Mouse (Mus musculus): ENCODE results near the gene Zfp446. TPM values are rescaled to one million over a fixed set of nuclear protein-coding genes. Genes with fewer than 3 reads are reported as not detected.

Gene Zfp446
- polyA plus RNA-seq, 1 experiment from 2014 or later: 7.2 TPM

DNA sequence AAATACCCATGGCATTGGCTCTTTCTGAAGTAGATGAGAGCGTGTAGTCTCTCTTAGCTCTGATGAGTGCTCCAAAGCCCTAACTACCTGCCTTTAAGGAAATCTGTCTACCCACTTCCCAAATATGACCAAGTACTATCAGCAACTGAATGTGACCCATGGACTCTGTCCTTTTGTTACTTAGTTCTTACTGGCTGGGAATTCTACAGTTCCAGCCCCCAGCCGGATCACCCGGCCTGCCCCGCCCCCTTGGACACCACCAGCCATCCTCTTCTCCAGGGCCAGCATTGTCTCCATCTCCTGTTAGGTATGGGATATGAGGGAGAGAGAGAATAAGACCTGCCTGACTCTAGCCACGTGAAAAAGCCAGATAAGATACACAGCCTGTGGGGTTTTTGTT, 20.4 kb downstream of the Zfp446 start, which contains the start of gene Slc27a5:
Gene Slc27a5, minus strand, starts transcription at position 140 of the 400 bp plus-strand sequence.
- Histone ChIP-seq H3K9ac (ENCODE audit: low read length) (no peak within 1 kb of the TSS), H3K27me3 (ENCODE audit: control insufficient read depth, insufficient read depth, low read length) (no peaks in the 10 kb centered on the region), H3K27ac (ENCODE audit: low read length) (no peak within 1 kb of the TSS), H3K36me3 (ENCODE audit: control insufficient read depth, insufficient read depth, low read length) (no peaks in the 10 kb centered on the region), H3K9me3 (replicated peaks; ENCODE audit: control insufficient read depth, low read length) (no peaks in the 10 kb centered on the region), H3K4me3 (replicated peaks; ENCODE audit: low read length) (no peak within 1 kb of the TSS), H3K4me2 (ENCODE audit: low read depth, low read length) (no peak within 1 kb of the TSS), H3K4me1 (ENCODE audit: control insufficient read depth, insufficient read depth, low read length) (no peaks in the 10 kb centered on the region)
- 77% methylated on average over 5 of the region's 5 CpGs for WGBS
- ATAC-seq (ENCODE audit: insufficient read depth, low FRiP score): no peak

DNA sequence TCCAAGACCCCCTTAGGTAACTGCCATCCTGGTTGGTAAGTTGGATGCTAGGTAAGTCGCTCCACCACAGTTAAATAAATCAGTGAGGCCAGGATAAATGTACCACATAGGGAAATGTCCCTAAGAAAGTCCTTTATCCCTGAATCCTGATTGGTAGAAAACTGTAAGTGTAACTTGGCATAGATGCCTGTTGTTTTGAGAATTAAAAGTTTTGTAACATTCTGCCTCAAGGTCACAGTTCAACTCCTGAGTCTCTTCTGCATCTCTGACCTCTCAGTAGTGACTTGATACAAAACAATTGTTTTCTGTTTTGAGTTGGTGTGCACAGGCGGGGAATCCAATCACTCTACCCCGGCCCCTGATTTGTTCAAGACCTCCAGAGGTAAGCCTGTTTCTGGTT, 21.2 kb downstream of the Zfp446 start, which contains the start of gene Trim28:
Gene Trim28, plus strand, starts transcription at position 264 of the 400 bp plus-strand sequence.
- no peaks in the 10 kb centered on the region for H3K36me3 ChIP-seq (ENCODE audit: control insufficient read depth, insufficient read depth, low read length)
- H3K27me3 ChIP-seq (ENCODE audit: control insufficient read depth, insufficient read depth, low read length): no peaks in the 10 kb centered on the region
- no peak for ATAC-seq (ENCODE audit: insufficient read depth, low FRiP score)
- no peak within 1 kb of the TSS for H3K9ac ChIP-seq (ENCODE audit: low read length)
- no peak within 1 kb of the TSS for H3K4me3 ChIP-seq (replicated peaks; ENCODE audit: low read length)
- H3K4me1 ChIP-seq (ENCODE audit: control insufficient read depth, insufficient read depth, low read length): no peaks in the 10 kb centered on the region
- no peak within 1 kb of the TSS for H3K27ac ChIP-seq (ENCODE audit: low read length)
- no peak within 1 kb of the TSS for H3K4me2 ChIP-seq (ENCODE audit: low read depth, low read length)
- no peaks in the 10 kb centered on the region for H3K9me3 ChIP-seq (replicated peaks; ENCODE audit: control insufficient read depth, low read length)
- 74% methylated on average over 3 of the region's 3 CpGs for WGBS

DNA sequence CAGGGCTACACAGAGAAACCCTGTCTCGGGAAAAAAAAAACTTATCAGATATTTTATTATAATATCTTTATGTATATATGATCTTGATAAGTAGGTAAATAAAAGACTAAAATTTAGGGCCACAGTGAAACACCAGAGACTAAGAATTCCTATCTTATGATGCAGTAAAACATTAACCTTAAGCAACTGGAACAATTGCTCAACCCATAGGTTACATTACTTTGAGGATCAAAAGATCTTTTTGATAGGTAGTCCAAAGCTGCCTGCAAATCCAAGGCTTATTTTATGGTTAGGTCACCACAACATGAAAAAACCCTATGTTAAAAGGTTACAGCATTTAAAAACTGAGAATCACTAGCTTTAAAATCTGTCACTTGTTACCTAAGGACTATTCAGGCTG, 23.9 kb downstream of the Zfp446 start:
- H3K27ac ChIP-seq (ENCODE audit: low read length): no peak overlapping the region
- H3K4me3 ChIP-seq (replicated peaks; ENCODE audit: low read length): no peak overlapping the region
- WGBS: 53% methylated on average over 1 of the region's 1 CpGs
- H3K36me3 ChIP-seq (ENCODE audit: control insufficient read depth, insufficient read depth, low read length): 0 out of 2 replicates have a peak, but pooled peaks cover under 1% of the 10 kb centered on the region
- ATAC-seq (ENCODE audit: insufficient read depth, low FRiP score): no peak
- no peaks in the 10 kb centered on the region for H3K4me1 ChIP-seq (ENCODE audit: control insufficient read depth, insufficient read depth, low read length)
- H3K27me3 ChIP-seq (ENCODE audit: control insufficient read depth, insufficient read depth, low read length): no peaks in the 10 kb centered on the region
- H3K4me2 ChIP-seq (ENCODE audit: low read depth, low read length): no peak overlapping the region
- H3K9me3 ChIP-seq (replicated peaks; ENCODE audit: control insufficient read depth, low read length): no peaks in the 10 kb centered on the region
- no peak overlapping the region for H3K9ac ChIP-seq (ENCODE audit: low read length)

DNA sequence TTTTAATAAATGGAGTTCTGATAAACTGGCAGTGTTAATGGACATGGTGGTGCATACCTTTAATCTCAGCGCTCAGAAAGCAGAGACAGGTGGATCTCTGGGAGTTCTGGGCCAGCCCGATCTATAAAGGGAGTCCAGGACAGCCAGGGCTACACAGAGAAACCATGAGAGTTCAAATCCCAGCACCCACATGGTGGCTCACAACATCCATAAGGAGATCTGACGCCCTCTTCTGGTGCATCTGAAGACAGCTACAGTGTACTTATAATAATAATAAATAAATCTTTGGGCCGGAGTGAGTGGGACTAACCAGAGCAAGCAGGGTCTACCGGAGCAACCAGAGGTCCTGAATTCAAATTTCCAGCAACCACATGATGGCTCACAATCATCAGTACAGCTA, 25.7 kb downstream of the Zfp446 start:
- no peak overlapping the region for H3K4me2 ChIP-seq (ENCODE audit: low read depth, low read length)
- no peak overlapping the region for H3K4me3 ChIP-seq (replicated peaks; ENCODE audit: low read length)
- H3K27me3 ChIP-seq (ENCODE audit: control insufficient read depth, insufficient read depth, low read length): no peaks in the 10 kb centered on the region
- 0 out of 2 replicates have a peak, but pooled peaks cover 12% of the 10 kb centered on the region for H3K36me3 ChIP-seq (ENCODE audit: control insufficient read depth, insufficient read depth, low read length)
- no peak overlapping the region for H3K9ac ChIP-seq (ENCODE audit: low read length)
- no peak overlapping the region for H3K27ac ChIP-seq (ENCODE audit: low read length)
- ATAC-seq (ENCODE audit: insufficient read depth, low FRiP score): no peak
- no peaks in the 10 kb centered on the region for H3K4me1 ChIP-seq (ENCODE audit: control insufficient read depth, insufficient read depth, low read length)
- no peaks in the 10 kb centered on the region for H3K9me3 ChIP-seq (replicated peaks; ENCODE audit: control insufficient read depth, low read length)
- WGBS: 75% methylated on average over 5 of the region's 5 CpGs

DNA sequence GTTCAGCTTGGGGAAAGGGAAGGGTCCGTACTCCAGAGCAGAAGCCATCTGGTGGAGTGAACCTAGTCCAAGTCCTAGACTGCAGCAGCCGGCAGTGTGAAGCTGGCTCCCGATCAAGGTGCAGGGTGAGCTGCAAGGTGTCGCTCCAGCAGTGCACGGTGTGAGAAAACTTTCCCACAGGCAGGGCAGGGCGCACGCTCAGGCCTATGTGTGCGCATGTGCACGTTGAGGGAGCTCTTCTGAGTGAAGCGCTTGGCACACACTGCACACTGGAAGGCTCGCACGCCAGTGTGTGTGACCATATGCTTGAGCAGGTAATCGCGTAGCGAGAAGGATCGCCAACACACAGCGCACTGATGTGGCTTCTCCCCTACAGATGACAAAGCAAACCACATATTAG, 28.4 kb downstream of the Zfp446 start:
- no peak overlapping the region for H3K27ac ChIP-seq (ENCODE audit: low read length)
- H3K4me3 ChIP-seq (replicated peaks; ENCODE audit: low read length): no peak overlapping the region
- peaks cover 11% of the 10 kb centered on the region for H3K4me1 ChIP-seq (ENCODE audit: control insufficient read depth, insufficient read depth, low read length)
- H3K9me3 ChIP-seq (replicated peaks; ENCODE audit: control insufficient read depth, low read length): no peaks in the 10 kb centered on the region
- no peak overlapping the region for H3K9ac ChIP-seq (ENCODE audit: low read length)
- ATAC-seq (ENCODE audit: insufficient read depth, low FRiP score): no peak
- 86% methylated on average over 17 of the region's 17 CpGs for WGBS
- no peaks in the 10 kb centered on the region for H3K27me3 ChIP-seq (ENCODE audit: control insufficient read depth, insufficient read depth, low read length)
- 0 out of 2 replicates have a peak, but pooled peaks cover 12% of the 10 kb centered on the region for H3K36me3 ChIP-seq (ENCODE audit: control insufficient read depth, insufficient read depth, low read length)
- H3K4me2 ChIP-seq (ENCODE audit: low read depth, low read length): no peak overlapping the region

DNA sequence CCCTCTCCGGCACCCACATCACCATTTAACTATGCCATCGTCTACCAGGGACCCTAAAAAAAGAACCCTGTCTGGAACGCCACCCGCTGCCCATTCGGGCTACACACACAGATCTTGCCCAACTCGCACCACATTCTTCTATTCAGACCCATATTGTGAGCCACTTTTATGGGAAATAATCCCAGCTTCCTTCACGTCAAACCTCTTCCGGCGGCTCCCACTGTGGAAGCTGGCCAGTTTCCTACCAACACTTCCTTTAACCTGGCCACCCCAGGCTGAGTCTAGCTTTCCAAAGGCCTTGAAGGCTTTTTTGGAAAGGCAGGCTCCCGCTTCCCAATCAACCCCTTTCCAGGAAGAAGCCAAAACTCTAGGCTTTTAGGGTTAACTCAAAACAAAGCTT, 28.9 kb downstream of the Zfp446 start:
- H3K36me3 ChIP-seq (ENCODE audit: control insufficient read depth, insufficient read depth, low read length): 0 out of 2 replicates have a peak, but pooled peaks cover 12% of the 10 kb centered on the region
- H3K4me1 ChIP-seq (ENCODE audit: control insufficient read depth, insufficient read depth, low read length): peaks cover 11% of the 10 kb centered on the region
- no peaks in the 10 kb centered on the region for H3K9me3 ChIP-seq (replicated peaks; ENCODE audit: control insufficient read depth, low read length)
- no peak overlapping the region for H3K4me2 ChIP-seq (ENCODE audit: low read depth, low read length)
- H3K9ac ChIP-seq (ENCODE audit: low read length): no peak overlapping the region
- ATAC-seq (ENCODE audit: insufficient read depth, low FRiP score): no peak
- H3K27me3 ChIP-seq (ENCODE audit: control insufficient read depth, insufficient read depth, low read length): no peaks in the 10 kb centered on the region
- H3K27ac ChIP-seq (ENCODE audit: low read length): no peak overlapping the region
- no peak overlapping the region for H3K4me3 ChIP-seq (replicated peaks; ENCODE audit: low read length)
- 90% methylated on average over 10 of the region's 10 CpGs for WGBS

DNA sequence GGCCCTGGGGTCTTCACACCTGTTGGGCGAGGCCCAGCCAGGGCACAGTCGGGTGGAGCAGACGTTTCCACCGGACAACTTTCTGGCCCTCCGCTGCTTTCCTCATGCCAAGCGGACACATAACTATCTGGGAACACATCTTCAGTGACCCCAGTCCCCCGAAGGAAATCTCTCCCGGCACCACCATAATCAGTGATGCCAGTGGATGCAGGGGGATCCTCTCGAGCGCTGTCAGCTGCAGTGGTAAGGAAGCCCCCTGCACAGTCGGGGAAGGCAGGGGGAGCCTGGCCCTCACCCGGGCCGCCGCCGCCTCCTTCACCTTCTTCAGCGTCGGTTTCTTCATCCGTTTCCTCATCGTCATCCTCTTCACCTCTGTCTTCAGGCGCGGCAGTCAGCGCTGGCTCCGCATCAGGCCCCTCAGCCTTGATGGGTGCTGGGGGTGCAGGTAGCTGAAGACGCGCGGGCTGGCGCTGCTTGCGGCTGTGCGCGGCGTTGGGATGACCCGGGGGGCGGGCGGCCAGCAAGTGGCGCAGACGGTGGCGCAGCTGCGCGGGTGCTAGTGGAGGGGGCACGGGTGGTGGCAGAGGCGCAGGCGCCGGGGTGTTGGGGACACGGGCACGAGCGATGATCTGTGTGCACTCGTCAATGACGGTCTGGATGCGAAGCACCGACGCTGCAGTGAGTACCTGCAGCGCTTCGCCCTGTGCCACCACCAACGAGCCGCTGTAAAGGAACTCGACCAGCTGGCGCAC, 29.9 kb downstream of the Zfp446 start:
- peak overlapping the region; percentile 46; the same call in 1 of the 2 replicates for H3K9ac ChIP-seq (ENCODE audit: low read length)
- no peak overlapping the region for H3K27ac ChIP-seq (ENCODE audit: low read length)
- H3K4me3 ChIP-seq (replicated peaks; ENCODE audit: low read length): no peak overlapping the region
- 0 out of 2 replicates have a peak, but pooled peaks cover 12% of the 10 kb centered on the region for H3K36me3 ChIP-seq (ENCODE audit: control insufficient read depth, insufficient read depth, low read length)
- H3K9me3 ChIP-seq (replicated peaks; ENCODE audit: control insufficient read depth, low read length): no peaks in the 10 kb centered on the region
- H3K27me3 ChIP-seq (ENCODE audit: control insufficient read depth, insufficient read depth, low read length): no peaks in the 10 kb centered on the region
- 57% methylated on average over 57 of the region's 57 CpGs for whole genome bisulfite sequencing
- no peak overlapping the region for H3K4me2 ChIP-seq (ENCODE audit: low read depth, low read length)
- H3K4me1 ChIP-seq (ENCODE audit: control insufficient read depth, insufficient read depth, low read length): peaks cover 11% of the 10 kb centered on the region
- no peak for ATAC-seq (ENCODE audit: insufficient read depth, low FRiP score)

DNA sequence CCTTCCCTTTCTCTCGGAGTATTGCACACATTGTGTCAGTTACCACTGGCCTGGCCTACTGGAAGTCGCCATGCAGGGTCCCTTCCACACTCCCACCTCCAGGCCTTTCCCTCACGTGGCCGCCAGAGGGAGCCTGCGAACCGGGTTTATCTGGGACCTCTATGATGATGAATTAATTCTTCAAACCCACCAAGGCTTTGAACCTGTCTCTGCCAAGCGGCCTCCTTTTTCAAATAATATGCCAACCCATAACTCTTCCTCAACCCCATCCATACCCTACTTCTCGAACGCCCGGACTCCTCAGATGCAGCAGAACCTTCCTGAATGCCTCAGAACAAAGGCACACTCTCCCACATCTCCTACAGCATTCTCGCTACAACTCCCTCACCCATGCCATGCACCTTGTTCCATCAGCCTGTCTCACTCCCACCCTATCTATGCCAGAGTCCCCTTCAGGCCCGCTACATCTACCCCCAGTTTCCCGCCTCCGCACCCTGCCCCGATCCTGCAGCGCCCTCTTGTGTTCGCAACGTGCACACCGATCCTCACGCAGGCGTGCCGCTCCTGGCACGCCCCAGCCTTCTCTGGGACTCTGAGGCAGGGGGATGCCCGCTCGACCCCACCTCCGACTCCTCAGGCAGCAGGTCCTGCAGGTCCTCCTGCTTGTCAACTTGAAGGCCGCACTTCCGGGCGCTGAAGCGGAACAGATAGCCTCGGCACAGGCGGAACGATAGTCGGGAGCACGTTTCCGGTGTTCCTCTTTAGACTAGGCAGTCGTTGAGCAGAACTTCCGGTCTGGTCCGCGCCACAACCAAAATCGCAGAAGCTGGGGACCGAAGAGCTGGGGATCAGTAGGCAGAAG, 31.7 kb downstream of the Zfp446 start:
- ATAC-seq (ENCODE audit: insufficient read depth, low FRiP score): peak; percentile 92
- H3K9ac ChIP-seq (ENCODE audit: low read length): peak overlapping the region; percentile 89
- peak overlapping the region; percentile 81 for H3K4me2 ChIP-seq (ENCODE audit: low read depth, low read length)
- no peaks in the 10 kb centered on the region for H3K27me3 ChIP-seq (ENCODE audit: control insufficient read depth, insufficient read depth, low read length)
- no peaks in the 10 kb centered on the region for H3K9me3 ChIP-seq (replicated peaks; ENCODE audit: control insufficient read depth, low read length)
- H3K4me1 ChIP-seq (ENCODE audit: control insufficient read depth, insufficient read depth, low read length): peaks cover 11% of the 10 kb centered on the region
- peak overlapping the region; percentile 71 for H3K4me3 ChIP-seq (replicated peaks; ENCODE audit: low read length)
- under 1% methylated on average over 42 of the region's 42 CpGs for WGBS
- H3K36me3 ChIP-seq (ENCODE audit: control insufficient read depth, insufficient read depth, low read length): 0 out of 2 replicates have a peak, but pooled peaks cover 12% of the 10 kb centered on the region
- peak overlapping the region; percentile 95 for H3K27ac ChIP-seq (ENCODE audit: low read length)
